Mouse (Mus musculus) neural tube, embryonic 10.5 days (tissue): ENCODE results near the gene Colca2.

Experiments
- DNase-seq: peaks from one replicate; pipeline ENCODE4 v3.0.0-alpha.2; 2017; ENCODE audit warnings: low spot score; ENCODE audit errors: extremely low spot score

Colca2 gene

GRCm38 (mm10) chr9:51278500-51279381, at the start of gene Colca2:
Colca2 (minus strand) TSS chr9:51278569.
- DNase-seq: peak; percentile 88

- DNase-seq: no peak
These were observed 49.2 kb upstream of the Colca2 start for GRCm38 (mm10) chr9:51327555-51327903.

GRCm38 (mm10) chr9:51326619-51327554, 48.5 kb upstream of the Colca2 start:
- DNase-seq: no peak

GRCm38 (mm10) chr9:51324406-51325065, 46.2 kb upstream of the Colca2 start:
- no peak for DNase-seq

GRCm38 (mm10) chr9:51320096-51320495, 41.7 kb upstream of the Colca2 start:
- DNase-seq: no peak

GRCm38 (mm10) chr9:51318246-51318645, 39.9 kb upstream of the Colca2 start:
- no peak for DNase-seq

- DNase-seq: no peak
These were observed 39.0 kb upstream of the Colca2 start for GRCm38 (mm10) chr9:51317322-51317721.

- DNase-seq: no peak
These were observed 37.2 kb upstream of the Colca2 start for GRCm38 (mm10) chr9:51315402-51316063.

GRCm38 (mm10) chr9:51312554-51313317, 34.4 kb upstream of the Colca2 start:
- DNase-seq: no peak

GRCm38 (mm10) chr9:51310515-51310914, 32.1 kb upstream of the Colca2 start:
- no peak for DNase-seq

- no peak for DNase-seq
These were observed 28.0 kb upstream of the Colca2 start for GRCm38 (mm10) chr9:51306351-51306750.

GRCm38 (mm10) chr9:51305146-51305545, 26.8 kb upstream of the Colca2 start:
- no peak for DNase-seq

- no peak for DNase-seq
These were observed 25.6 kb upstream of the Colca2 start for GRCm38 (mm10) chr9:51303980-51304379.

GRCm38 (mm10) chr9:51293541-51293940, 15.2 kb upstream of the Colca2 start:
- no peak for DNase-seq

GRCm38 (mm10) chr9:51292674-51293073, 14.3 kb upstream of the Colca2 start:
- DNase-seq: peak; percentile 74

GRCm38 (mm10) chr9:51290980-51291379, 12.6 kb upstream of the Colca2 start:
- DNase-seq: no peak

GRCm38 (mm10) chr9:51286079-51286478, 7.7 kb upstream of the Colca2 start:
- DNase-seq: no peak

- DNase-seq: no peak
These were observed 403 bp downstream of the Colca2 start for GRCm38 (mm10) chr9:51277834-51278498.

GRCm38 (mm10) chr9:51274678-51275077, 3.7 kb downstream of the Colca2 start:
- DNase-seq: no peak
